In genomic region chr6:124782436-124782835, GRCm38 (mm10) we compare ENCODE assay signal across 8 mouse cellular contexts. TPM values are rescaled to one million over a fixed set of nuclear protein-coding genes. Genes with fewer than 3 reads are reported as not detected.
DNase-seq lines count a peak whose midpoint lies in the region; ATAC-seq and TF ChIP-seq lines count a peak whose summit lies in the region.

No protein-coding gene starts in this region.

- no peak for TF ChIP-seq CTCF in kidney, adult 2 months (conservative IDR thresholded peaks at IDR 0.05; ENCODE audit: insufficient read depth, insufficient read length, low read depth, low read length)
- TF ChIP-seq CTCF in bone marrow macrophage, adult 2 months (IDR thresholded peaks at IDR 0.05; ENCODE audit: low read depth, low read length): no peak

- no peak overlapping the region for H3K9ac ChIP-seq in heart, embryonic 16.5 days (ENCODE audit: low read length)
- H3K9ac ChIP-seq in liver, embryonic 15.5 days: no peak overlapping the region

- H3K4me1 ChIP-seq in kidney, adult 2 months (ENCODE audit: control insufficient read depth, insufficient read depth, low read length): peaks cover 2% of the 10 kb centered on the region; the same call in 1 of the 2 replicates
- peaks cover 16% of the 10 kb centered on the region for H3K4me1 ChIP-seq in bone marrow macrophage, adult 2 months (ENCODE audit: control insufficient read depth, insufficient read depth, low read length)
- H3K4me1 ChIP-seq in heart, embryonic 16.5 days (ENCODE audit: control insufficient read depth, insufficient read depth, low read length): peaks cover 8% of the 10 kb centered on the region; the same call in 1 of the 2 replicates
- peaks cover 9% of the 10 kb centered on the region; the same call in 1 of the 2 replicates for H3K4me1 ChIP-seq in liver, embryonic 15.5 days (replicated peaks)

- peak; percentile 64 for DNase-seq in kidney, adult 2 months
- no peak for DNase-seq in kidney, adult 11 months
- DNase-seq in splenic B cell, adult 2 months (ENCODE audit: low read depth, low spot score): peak; percentile 64
- no peak for DNase-seq in cerebellum, postnatal 4 days (ENCODE audit: low spot score in 2 of 2)
- no peak for DNase-seq in layer of hippocampus, postnatal 10 days (ENCODE audit: low spot score in 2 of 2)

- H3K27ac ChIP-seq in kidney, adult 2 months (ENCODE audit: insufficient read depth, low read depth, low read length): no peak overlapping the region
- peak overlapping the region; percentile 17; the same call in 1 of the 2 replicates for H3K27ac ChIP-seq in bone marrow macrophage, adult 2 months (ENCODE audit: insufficient read depth, low read depth, low read length)
- no peak overlapping the region for H3K27ac ChIP-seq in heart, embryonic 16.5 days (ENCODE audit: low read length)
- no peak overlapping the region for H3K27ac ChIP-seq in liver, embryonic 15.5 days (replicated peaks)

- ATAC-seq in heart, embryonic 16.5 days (replicated peaks; ENCODE audit: extremely low read depth, insufficient read depth, low FRiP score): 0 out of 2 replicates have a peak, but pooled peaks have one; percentile 34
- no peak for ATAC-seq in liver, embryonic 15.5 days (ENCODE audit: insufficient read depth)

- peak overlapping the region; percentile 56 for H3K4me2 ChIP-seq in heart, embryonic 16.5 days (ENCODE audit: low read depth, low read length)
- peak overlapping the region; percentile 48 for H3K4me2 ChIP-seq in liver, embryonic 15.5 days

- no peaks in the 10 kb centered on the region for H3K9me3 ChIP-seq in heart, embryonic 16.5 days (replicated peaks; ENCODE audit: control insufficient read depth, low read length)
- H3K9me3 ChIP-seq in liver, embryonic 15.5 days (replicated peaks): no peaks in the 10 kb centered on the region

- no peaks in the 10 kb centered on the region for H3K27me3 ChIP-seq in kidney, adult 2 months (replicated peaks; ENCODE audit: control insufficient read depth, insufficient read depth, low read length)
- H3K27me3 ChIP-seq in heart, embryonic 16.5 days (ENCODE audit: control insufficient read depth, insufficient read depth, low read length): 0 out of 2 replicates have a peak, but pooled peaks cover 2% of the 10 kb centered on the region
- peaks cover 44% of the 10 kb centered on the region for H3K27me3 ChIP-seq in liver, embryonic 15.5 days
- no peaks in the 10 kb centered on the region for H3K27me3 ChIP-seq in splenic B cell, adult 2 months (ENCODE audit: control insufficient read depth, insufficient read depth, low read length, poor library complexity, severe bottlenecking)

- WGBS in kidney, adult 2 months: 25% methylated on average over 6 of the region's 6 CpGs
- 17% methylated on average over 6 of the region's 6 CpGs for WGBS in heart, embryonic 16.5 days
- WGBS in liver, embryonic 15.5 days (ENCODE audit: insufficient replicate concordance): 18% methylated on average over 6 of the region's 6 CpGs

- H3K36me3 ChIP-seq in kidney, adult 2 months (ENCODE audit: control insufficient read depth, insufficient read depth, low read length): no peaks in the 10 kb centered on the region
- H3K36me3 ChIP-seq in heart, embryonic 16.5 days (ENCODE audit: control insufficient read depth, insufficient read depth): no peaks in the 10 kb centered on the region
- no peaks in the 10 kb centered on the region for H3K36me3 ChIP-seq in liver, embryonic 15.5 days (replicated peaks)
- no peaks in the 10 kb centered on the region for H3K36me3 ChIP-seq in splenic B cell, adult 2 months (ENCODE audit: control insufficient read depth, insufficient read depth, low read length, poor library complexity, severe bottlenecking)

- no peak for TF ChIP-seq POLR2A in kidney, adult 2 months (IDR thresholded peaks at IDR 0.05; ENCODE audit: low read depth, low read length)
- no peak for TF ChIP-seq POLR2A in bone marrow macrophage, adult 2 months (IDR thresholded peaks at IDR 0.05; ENCODE audit: borderline replicate concordance, low read depth, low read length)

- no peak overlapping the region for H3K4me3 ChIP-seq in kidney, adult 2 months (ENCODE audit: insufficient read depth, low read depth, low read length)
- peak overlapping the region; percentile 60 for H3K4me3 ChIP-seq in bone marrow macrophage, adult 2 months (ENCODE audit: insufficient read depth, low read length)
- H3K4me3 ChIP-seq in heart, embryonic 16.5 days (ENCODE audit: low read length): peak overlapping the region; percentile 43
- peak overlapping the region; percentile 30 for H3K4me3 ChIP-seq in liver, embryonic 15.5 days (replicated peaks)

RNA-seq across cellular contexts. Expression of gene Lrrc23, which starts 2.9 kb away (rescaled TPM):
- polyA plus RNA-seq in kidney, adult 2 months (2012; rRNA removed): 0.41 and 0.66 TPM in 2 replicates
- polyA plus RNA-seq in bone marrow macrophage, adult 2 months (2012; ENCODE audit: insufficient read depth, insufficient read length, missing spikeins): not detected in 2 replicates
- polyA plus RNA-seq in heart, embryonic 16.5 days (2015; fragmentation: Nextera tagmentation; extraction: Ambion mirVana): 2.5 and 5.7 TPM in 2 replicates
- not detected in 2 replicates for polyA plus RNA-seq in liver, embryonic 15.5 days (2015; fragmentation: Nextera tagmentation; extraction: Ambion mirVana)
- 1 to 10 TPM; 1.8 to 3.6 TPM for total RNA-seq in layer of hippocampus, postnatal 10 days (2021)

RNA-seq across cellular contexts. Expression of gene Eno2, which starts 13.0 kb away (rescaled TPM):
- polyA plus RNA-seq in kidney, adult 2 months (2012; rRNA removed): 2.6 and 3.2 TPM in 2 replicates
- polyA plus RNA-seq in bone marrow macrophage, adult 2 months (2012; ENCODE audit: insufficient read depth, insufficient read length, missing spikeins): 1.4 and 2.6 TPM in 2 replicates
- polyA plus RNA-seq in heart, embryonic 16.5 days (2015; fragmentation: Nextera tagmentation; extraction: Ambion mirVana): 3.7 and 4.3 TPM in 2 replicates
- polyA plus RNA-seq in liver, embryonic 15.5 days (2015; fragmentation: Nextera tagmentation; extraction: Ambion mirVana): 0.39 and 0.41 TPM in 2 replicates
- 100 to 1,000 TPM; 476 to 480 TPM for total RNA-seq in layer of hippocampus, postnatal 10 days (2021)

RNA-seq across cellular contexts. Expression of gene Spsb2, which starts 26.0 kb away (rescaled TPM):
- 33.7 and 36.7 TPM in 2 replicates for polyA plus RNA-seq in kidney, adult 2 months (2012; rRNA removed)
- 31.4 and 43.6 TPM in 2 replicates for polyA plus RNA-seq in bone marrow macrophage, adult 2 months (2012; ENCODE audit: insufficient read depth, insufficient read length, missing spikeins)
- polyA plus RNA-seq in heart, embryonic 16.5 days (2015; fragmentation: Nextera tagmentation; extraction: Ambion mirVana): 7.4 and 9.2 TPM in 2 replicates
- 9.2 and 9.5 TPM in 2 replicates for polyA plus RNA-seq in liver, embryonic 15.5 days (2015; fragmentation: Nextera tagmentation; extraction: Ambion mirVana)
- 1 to 10 TPM; 3.3 to 5.0 TPM for total RNA-seq in layer of hippocampus, postnatal 10 days (2021)

RNA-seq across cellular contexts. Expression of gene Atn1, which starts 26.1 kb away (rescaled TPM):
- polyA plus RNA-seq in kidney, adult 2 months (2012; rRNA removed): 49.1 and 65.4 TPM in 2 replicates
- polyA plus RNA-seq in bone marrow macrophage, adult 2 months (2012; ENCODE audit: insufficient read depth, insufficient read length, missing spikeins): 30.1 and 34.0 TPM in 2 replicates
- 9.4 and 10.4 TPM in 2 replicates for polyA plus RNA-seq in heart, embryonic 16.5 days (2015; fragmentation: Nextera tagmentation; extraction: Ambion mirVana)
- 1.3 and 2.0 TPM in 2 replicates for polyA plus RNA-seq in liver, embryonic 15.5 days (2015; fragmentation: Nextera tagmentation; extraction: Ambion mirVana)
- 100 to 1,000 TPM; 138 to 150 TPM for total RNA-seq in layer of hippocampus, postnatal 10 days (2021)

RNA-seq across cellular contexts. Expression of gene Gm45234, which starts 26.6 kb away (rescaled TPM):
- polyA plus RNA-seq in kidney, adult 2 months (2012; rRNA removed): not detected in 2 replicates
- polyA plus RNA-seq in bone marrow macrophage, adult 2 months (2012; ENCODE audit: insufficient read depth, insufficient read length, missing spikeins): not detected in 2 replicates
- polyA plus RNA-seq in heart, embryonic 16.5 days (2015; fragmentation: Nextera tagmentation; extraction: Ambion mirVana): not detected in 2 replicates
- not detected in 2 replicates for polyA plus RNA-seq in liver, embryonic 15.5 days (2015; fragmentation: Nextera tagmentation; extraction: Ambion mirVana)
- total RNA-seq in layer of hippocampus, postnatal 10 days (2021): not detected

Comparison
In these comparisons a context has a peak if more than half of its experiments do, and no peak if none do; other contexts are left out.
1. DNase-seq: peak in kidney, adult 2 months (single experiment) and splenic B cell, adult 2 months (single experiment); none in kidney, adult 11 months (single experiment), cerebellum, postnatal 4 days (0 of 2) and layer of hippocampus, postnatal 10 days (0 of 2).